Mouse (Mus musculus) gastrocnemius, adult 8-10 months (tissue): ENCODE measurements around the gene Grm5. TPM values are rescaled to one million over a fixed set of nuclear protein-coding genes. Genes with fewer than 3 reads are reported as not detected.

Source experiments
- DNase-seq, 2 experiments: peaks; one replicate each; pipeline ENCODE4 v3.0.0; 2022; ENCODE audit warnings: low spot score in 2 of 2
- total RNA-seq, 4 experiments: library from RNA; stranded (reverse); gene quantifications; 2 replicates each; pipeline ENCODE4 v1.2.4; 2022

The Grm5 gene
- total RNA-seq, 4 experiments from 2014 or later, result 0.07 TPM; not detected in 3

GRCm38 (mm10) chr7:87846082-87846481 is 262.1 kb downstream of the Grm5 start:
- no peak for DNase-seq

- DNase-seq, result no peak
Measured at GRCm38 (mm10) chr7:87925956-87926355, 342.0 kb downstream of the Grm5 start.

- no peak for DNase-seq
Measured at GRCm38 (mm10) chr7:87937415-87937814, 353.4 kb downstream of the Grm5 start.

- DNase-seq, result no peak
Measured at GRCm38 (mm10) chr7:87938265-87938664, 354.3 kb downstream of the Grm5 start.

GRCm38 (mm10) chr7:87950205-87950604 is 366.2 kb downstream of the Grm5 start:
- DNase-seq, result no peak

GRCm38 (mm10) chr7:87973216-87973615 is 389.2 kb downstream of the Grm5 start:
- DNase-seq, result no peak

- no peak for DNase-seq
Measured at GRCm38 (mm10) chr7:87975041-87975440, 391.1 kb downstream of the Grm5 start.

- no peak for DNase-seq
Measured at GRCm38 (mm10) chr7:87983494-87983893, 399.5 kb downstream of the Grm5 start.

GRCm38 (mm10) chr7:88014451-88014850 is 430.5 kb downstream of the Grm5 start:
- DNase-seq, result no peak

GRCm38 (mm10) chr7:88027411-88028132 is 443.6 kb downstream of the Grm5 start:
- no peak for DNase-seq

GRCm38 (mm10) chr7:88047366-88047765 is 463.4 kb downstream of the Grm5 start:
- no peak for DNase-seq

GRCm38 (mm10) chr7:88054224-88054938 is 470.4 kb downstream of the Grm5 start:
- no peak for DNase-seq

- no peak for DNase-seq
Measured at GRCm38 (mm10) chr7:88056438-88056837, 472.5 kb downstream of the Grm5 start.

- no peak for DNase-seq
Measured at GRCm38 (mm10) chr7:88091115-88091514, 507.1 kb downstream of the Grm5 start.

- DNase-seq, result no peak
Measured at GRCm38 (mm10) chr7:88096536-88097107, 512.7 kb downstream of the Grm5 start.

GRCm38 (mm10) chr7:88097715-88098114 is 513.7 kb downstream of the Grm5 start:
- peak; percentile 10 for DNase-seq

GRCm38 (mm10) chr7:88116724-88117409 is 532.9 kb downstream of the Grm5 start:
- DNase-seq, result no peak

- no peak for DNase-seq
Measured at GRCm38 (mm10) chr7:88128080-88128848, 544.3 kb downstream of the Grm5 start.

- DNase-seq, result no peak
Measured at GRCm38 (mm10) chr7:88129536-88130487, 545.8 kb downstream of the Grm5 start.

GRCm38 (mm10) chr7:88130488-88130849 is 546.5 kb downstream of the Grm5 start:
- no peak for DNase-seq
